Mouse (Mus musculus): ENCODE measurements around the gene Bicral. TPM values are rescaled to one million over a fixed set of nuclear protein-coding genes. Genes with fewer than 3 reads are reported as not detected.
A peak's percentile ranks its signal among the peaks of the same experiment; 100 is the strongest.
"Not testable (repeated sequence)": the region's sequence is repeated elsewhere in the genome, so short reads cannot be mapped to it uniquely, and the experiment has no call there.

Bicral gene
- total RNA-seq, 2 experiments from 2014 or later: 15.0 to 16.7 TPM

DNA sequence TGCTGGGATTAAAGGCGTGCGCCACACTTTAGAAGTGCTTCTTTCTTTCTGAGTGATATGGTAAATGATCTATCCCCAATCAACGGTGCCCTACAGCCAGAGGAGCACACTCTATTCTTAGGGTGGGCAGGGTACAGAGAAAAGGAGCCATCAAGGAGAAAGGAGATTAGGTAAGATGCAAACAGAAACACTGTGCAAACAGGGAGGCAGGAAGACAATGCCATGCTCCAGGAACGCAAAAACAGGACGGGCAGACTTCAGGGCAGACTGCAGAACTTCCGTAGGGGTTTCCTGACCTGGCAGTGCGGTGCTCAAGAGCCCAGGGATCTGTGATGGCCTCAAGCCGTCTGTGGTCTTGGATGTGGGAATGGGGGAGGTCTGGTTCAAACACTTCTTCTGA is 44.6 kb downstream of the Bicral start:
- DNase-seq (ENCODE audit: low spot score): no peak
- intact Hi-C loops (cut with DNase I): no loop called here

DNA sequence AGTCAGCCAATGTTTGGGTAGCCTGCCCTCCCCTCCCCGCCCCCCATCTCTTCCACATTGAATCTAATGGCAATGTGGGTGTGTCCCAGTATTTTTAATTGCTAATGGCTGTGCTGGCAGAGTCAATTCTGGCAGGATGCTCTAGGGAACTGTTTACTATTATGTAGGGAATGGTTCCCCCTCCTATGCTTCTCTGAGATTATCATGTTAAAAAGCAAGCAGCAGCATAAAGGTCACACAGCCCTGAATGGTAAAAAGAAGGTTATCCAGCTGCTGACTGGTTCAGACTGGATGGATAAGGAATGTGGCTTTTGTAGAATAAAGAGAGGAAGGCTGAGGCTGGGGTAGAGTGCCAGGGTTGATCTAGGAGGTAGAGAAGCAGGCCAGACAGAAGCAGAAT is 45.8 kb downstream of the Bicral start:
- DNase-seq (ENCODE audit: low spot score): no peak
- intact Hi-C loops (cut with DNase I): no loop called here

DNA sequence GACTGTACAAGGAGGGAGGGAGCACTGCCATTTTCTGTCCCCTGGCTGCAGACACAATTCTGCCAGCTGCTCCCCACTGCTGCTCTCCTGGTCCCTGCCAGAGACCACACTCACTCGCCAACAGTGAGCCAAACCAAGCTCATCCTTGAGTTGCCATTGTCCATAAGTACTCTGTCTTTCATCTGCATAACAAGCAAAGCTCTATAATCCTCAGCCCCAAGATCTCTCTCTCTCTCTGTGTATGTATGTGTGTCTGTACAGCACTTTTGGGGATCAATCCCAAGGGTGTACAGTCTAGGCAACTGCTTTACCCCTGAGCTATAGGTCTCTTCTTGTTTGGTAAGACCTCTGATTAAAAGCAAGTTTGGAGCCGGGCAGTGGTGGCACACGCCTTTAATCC is 47.6 kb downstream of the Bicral start:
- intact Hi-C loops (cut with DNase I): no loop called here
- DNase-seq (ENCODE audit: low spot score): no peak

DNA sequence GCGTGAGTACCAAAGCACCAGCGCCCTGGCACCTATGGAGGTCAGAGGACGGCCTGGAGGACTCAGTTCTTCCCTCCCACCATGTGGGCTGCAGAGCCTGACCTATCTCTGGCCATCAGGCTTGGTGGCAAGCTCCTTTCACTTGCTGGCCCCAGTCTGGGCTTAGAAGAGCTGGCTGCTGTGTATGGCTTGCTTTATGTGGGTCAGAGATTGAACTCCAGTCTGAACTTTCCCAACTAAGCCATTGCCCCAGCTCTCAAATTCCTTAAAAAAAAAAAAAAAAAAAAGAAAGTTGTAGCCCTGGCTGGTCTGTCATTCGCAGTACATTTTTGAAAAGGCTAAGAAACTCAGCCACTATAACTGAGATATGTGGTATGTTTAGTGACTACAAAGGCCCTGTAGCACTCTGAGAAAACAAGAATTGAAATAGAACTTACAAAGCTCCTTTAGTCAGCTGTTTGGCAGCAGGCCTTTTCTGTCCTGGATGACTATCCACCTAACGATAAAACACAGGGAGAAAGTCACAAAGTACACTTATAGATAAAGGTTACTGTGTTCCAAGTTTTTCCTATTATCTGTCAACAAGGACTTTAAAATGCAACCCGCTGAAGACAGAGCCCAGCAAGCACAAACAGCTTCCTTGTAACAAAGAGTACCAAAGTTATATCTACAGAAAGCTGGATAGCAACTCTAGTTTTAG is 49.0 kb downstream of the Bicral start:
- DNase-seq (ENCODE audit: low spot score): no peak
- intact Hi-C loops (cut with DNase I): no loop called here

DNA sequence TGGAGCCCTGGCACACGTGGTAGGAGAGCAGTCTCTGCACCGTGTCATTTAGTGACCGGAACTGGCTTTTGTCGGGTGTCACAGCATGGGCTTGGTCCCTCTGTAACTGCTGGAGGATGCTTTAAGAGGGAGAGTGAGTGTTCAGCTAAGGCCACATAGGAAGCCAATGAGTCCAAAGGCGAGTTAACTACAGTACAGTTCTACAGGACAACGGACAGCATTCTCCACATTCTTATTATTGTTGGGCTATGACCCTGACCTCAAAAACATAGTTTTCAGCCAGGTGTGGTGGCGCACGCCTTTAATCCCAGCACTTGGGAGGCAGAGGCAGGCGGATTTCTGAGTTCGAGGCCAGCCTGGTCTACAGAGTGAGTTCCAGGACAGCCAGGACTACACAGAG is 49.9 kb downstream of the Bicral start:
- no peak for DNase-seq (ENCODE audit: low spot score)
- intact Hi-C loops (cut with DNase I): no loop called here

DNA sequence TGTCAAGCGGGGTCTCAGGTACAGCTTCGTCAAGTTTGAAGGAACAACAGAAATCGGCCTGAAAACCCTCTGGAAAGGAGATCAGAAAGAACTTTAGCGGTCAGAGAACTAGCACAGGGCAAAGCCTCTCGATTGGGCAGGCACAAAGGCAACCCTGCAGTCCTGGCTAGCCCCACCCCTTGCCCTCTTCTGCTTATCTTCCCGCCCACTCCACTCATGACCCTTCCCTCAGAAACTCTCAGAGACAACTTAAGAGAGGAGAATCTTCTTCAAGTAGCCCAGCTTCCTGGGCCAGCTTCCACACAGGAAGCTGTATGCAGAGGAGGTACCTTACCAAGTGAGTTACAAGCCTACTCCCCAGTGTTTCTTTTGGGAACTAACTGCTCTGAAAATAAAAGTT is 56.5 kb downstream of the Bicral start:
- intact Hi-C loops (cut with DNase I): no loop called here

DNA sequence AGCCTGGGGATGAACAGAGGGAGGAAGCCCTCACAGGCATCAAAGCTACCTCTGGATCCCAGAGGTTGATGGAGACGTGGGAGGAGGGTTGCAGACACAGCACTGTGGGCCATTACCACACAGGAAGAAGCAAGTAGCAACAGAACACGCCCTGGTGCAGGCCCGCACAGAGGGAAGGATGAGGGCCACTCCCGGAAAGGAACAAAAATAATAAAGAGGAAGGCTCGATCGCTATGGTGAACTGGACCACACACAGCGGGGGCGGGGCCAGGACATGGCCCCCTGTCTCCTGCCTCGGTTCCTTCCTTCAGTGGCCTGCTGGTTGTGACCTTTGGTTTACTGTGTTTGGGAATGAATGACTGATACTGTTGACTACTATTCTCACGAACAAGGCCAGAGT is 58.6 kb downstream of the Bicral start:
- intact Hi-C loops (cut with DNase I): no loop called here
- DNase-seq (ENCODE audit: low spot score): no peak

More for the DNA sequence above, 56.5 kb downstream of the Bicral start:
- DNase-seq (ENCODE audit: low spot score): no peak

DNA sequence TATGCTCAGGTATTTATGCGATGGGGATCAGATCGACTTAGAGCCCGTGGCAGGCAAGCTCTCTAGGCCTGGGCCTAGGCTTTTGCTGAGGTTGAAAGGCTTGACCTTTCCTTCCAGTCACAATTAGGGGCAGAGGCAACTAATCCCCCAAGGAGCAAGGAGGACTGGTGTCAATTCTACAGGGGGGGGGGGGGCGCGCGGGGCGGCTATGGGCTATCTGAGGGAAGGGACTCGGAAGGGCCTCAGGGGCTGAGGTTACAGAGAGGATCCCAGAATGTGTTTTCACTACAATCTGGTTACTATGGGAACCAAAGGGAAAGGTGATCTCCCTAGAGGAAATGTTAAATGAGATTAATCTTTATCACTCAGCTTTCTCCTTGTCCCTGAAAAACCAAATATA is 60.9 kb downstream of the Bicral start:
- DNase-seq (ENCODE audit: low spot score): no peak
- intact Hi-C loops (cut with DNase I): no loop called here

DNA sequence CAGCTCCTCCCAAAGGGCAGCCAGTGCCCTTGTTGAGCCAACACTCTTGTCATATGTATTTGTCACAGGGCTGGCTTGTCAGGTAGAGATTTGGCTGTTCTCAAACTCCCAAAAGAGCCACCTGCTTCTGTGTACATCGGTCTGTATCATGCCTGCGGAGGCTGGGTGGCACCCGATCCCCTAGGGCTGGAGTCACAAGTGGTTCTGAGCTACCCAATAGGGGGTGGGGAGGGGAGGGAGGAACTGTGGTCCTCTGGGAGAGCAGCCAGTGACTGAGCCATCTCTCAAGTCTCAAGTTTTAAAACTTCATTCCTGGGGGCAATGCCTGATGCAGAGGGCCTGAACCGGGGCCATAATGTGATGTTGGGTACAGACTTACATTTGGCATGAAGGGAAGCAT is 61.5 kb downstream of the Bicral start:
- DNase-seq (ENCODE audit: low spot score): no peak
- intact Hi-C loops (cut with DNase I): no loop called here

DNA sequence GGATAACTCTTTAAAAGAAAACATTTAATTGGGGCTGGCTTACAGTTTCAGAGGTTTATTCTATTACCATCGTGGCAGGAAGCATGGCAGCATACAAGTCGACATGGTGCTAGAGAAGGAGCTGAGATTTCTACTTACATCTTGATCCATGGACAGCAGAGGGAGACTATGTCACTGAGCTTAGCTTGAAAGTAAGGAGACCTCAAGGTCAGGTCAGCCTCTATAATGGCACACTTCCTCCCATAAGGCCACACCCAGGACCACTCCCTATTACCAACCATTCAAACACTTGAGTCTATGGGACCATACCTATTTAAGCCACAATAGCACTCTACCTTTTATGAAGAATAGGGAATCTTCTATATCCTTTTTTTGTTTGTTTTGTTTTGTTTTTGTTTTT is 65.3 kb downstream of the Bicral start:
- DNase-seq (ENCODE audit: low spot score): no peak
- intact Hi-C loops (cut with DNase I): no loop called here

DNA sequence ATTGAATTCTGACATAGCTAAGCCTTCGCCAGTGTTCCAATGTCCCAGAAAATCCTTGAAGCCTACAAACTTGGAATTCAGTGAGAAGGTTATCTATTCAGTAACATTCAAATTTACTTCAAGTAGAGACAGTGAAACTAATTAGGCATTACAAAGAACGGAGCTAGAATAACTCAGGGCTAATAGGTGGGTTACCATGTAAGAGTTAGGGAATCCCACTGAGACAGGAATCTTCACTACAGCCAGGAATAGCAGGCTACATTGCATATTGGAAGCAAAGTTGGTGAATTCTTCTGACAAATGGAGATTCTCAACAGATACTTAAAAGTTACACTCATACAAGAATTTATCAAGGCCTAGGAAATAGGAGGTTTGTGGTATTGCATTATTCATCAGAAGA is 70.3 kb downstream of the Bicral start:
- intact Hi-C loops (cut with DNase I); DNase-seq (ENCODE audit: low spot score): not testable (repeated sequence)

DNA sequence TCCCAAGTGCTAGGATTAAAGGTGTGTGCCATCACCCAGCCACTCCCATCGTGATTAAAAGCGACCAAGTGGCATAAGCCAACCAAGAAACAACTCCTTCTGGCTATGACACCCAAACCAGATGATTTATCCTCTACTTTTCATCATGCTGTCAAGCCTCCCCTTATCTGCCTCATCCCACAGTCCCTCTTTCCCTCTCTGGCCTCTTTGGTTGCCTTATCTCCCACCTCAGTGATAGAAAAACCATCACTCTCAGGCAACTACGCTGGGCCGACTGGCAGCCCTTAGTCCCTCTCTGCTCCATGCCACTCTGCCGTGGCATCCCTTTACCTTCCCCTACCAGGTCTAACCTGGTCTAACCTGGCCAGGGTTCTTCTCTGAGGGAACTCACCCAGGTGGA is 71.3 kb downstream of the Bicral start:
- DNase-seq (ENCODE audit: low spot score): no peak
- intact Hi-C loops (cut with DNase I): no loop called here

DNA sequence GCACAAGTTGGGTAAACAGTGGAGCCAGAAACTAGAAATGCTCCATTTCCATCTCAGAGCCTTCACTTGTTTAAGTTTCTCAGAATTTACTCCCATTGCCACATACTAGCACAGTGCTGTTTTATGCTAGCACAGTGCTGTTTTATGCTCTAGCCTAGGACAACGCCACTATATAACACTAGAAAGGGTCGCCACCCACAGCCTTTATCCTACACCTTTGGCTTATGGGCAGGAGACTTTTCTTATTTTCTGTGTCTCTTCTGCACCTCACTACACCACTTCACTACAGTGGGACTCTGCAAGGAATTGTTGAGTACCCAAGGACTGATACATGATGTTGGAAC is 75.1 kb downstream of the Bicral start:
- no peak for DNase-seq (ENCODE audit: low spot score)
- intact Hi-C loops (cut with DNase I): loop anchor here (2.0 kb wide), 1 partner anchor 104 kb away; no protein-coding TSS in a partner anchor

DNA sequence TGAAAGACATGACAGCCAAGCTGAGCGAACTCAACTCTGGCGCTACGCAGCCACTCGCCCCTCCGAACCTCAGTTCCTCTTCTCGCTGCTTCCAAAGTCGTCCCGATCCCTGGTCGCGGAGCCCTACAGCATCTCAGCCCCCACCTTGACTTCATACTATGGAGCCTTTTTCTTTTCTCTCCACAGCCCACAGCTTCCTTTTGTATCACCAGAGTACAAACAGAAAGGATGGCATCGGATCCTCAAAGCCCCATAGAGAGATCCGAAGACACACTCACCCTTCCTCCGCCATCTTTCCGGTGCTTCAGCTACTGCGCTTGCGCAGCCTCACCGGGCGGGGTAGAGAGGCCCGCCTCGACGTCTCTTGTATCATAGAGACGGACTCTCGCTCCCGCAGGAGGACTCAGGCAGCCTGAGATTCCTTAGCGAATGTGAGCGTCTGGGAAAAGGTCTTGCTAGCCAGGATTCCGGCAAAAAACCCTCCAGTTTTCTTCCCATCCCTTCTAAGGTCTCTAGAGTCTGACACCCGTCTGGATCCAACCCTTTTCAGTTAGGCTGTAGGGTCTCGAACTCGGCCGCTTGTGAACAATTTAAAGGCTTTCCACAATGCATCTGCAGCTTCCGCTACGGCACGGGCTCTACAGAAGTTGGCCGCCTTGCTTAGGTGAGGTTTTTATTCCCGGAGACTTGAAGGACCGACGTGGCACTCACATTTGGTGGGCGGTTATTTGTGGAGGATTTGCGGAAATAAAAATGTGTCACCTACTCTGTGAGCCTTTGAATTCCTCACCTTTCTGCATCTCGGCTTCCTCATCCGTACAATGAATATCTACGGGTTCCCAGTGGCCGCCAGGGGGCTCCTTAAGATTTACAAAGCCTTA is 75.7 kb downstream of the Bicral start, which contains the start of gene Rpl7l1:
Gene Rpl7l1, minus strand, starts transcription at position 332 of the 881 bp plus-strand sequence.
- intact Hi-C loops (cut with DNase I): loop anchor here (1.0 to 2.0 kb wide), 2 partner anchors 75 to 104 kb away; no protein-coding TSS in a partner anchor

DNA sequence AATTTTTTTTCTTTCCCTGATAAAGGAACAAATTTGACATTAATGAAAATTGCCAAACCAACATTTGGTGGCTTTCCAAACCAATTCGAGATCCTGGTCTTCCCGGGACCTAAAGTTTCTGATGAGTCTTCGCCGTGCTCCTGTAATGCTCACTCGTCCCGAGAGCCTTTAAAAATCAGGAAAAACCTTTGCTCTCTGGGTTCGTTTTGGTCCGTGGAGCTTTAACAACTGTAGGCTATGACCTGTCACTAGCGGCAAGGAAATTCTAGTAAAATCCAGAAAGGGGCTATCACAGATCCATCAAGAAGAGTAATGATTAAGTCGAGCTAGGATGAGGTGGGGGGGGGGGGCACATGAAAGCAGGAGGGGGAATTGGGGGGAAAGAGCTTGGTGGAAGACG is 76.4 kb downstream of the Bicral start:
- DNase-seq (ENCODE audit: low spot score): no peak
- intact Hi-C loops (cut with DNase I): loop anchor here (1.0 to 2.0 kb wide), 2 partner anchors 75 to 105 kb away; no protein-coding TSS in a partner anchor

More for the DNA sequence above, 75.7 kb downstream of the Bicral start, which contains the start of gene Rpl7l1:
- DNase-seq (ENCODE audit: low spot score): peak; percentile 83

DNA sequence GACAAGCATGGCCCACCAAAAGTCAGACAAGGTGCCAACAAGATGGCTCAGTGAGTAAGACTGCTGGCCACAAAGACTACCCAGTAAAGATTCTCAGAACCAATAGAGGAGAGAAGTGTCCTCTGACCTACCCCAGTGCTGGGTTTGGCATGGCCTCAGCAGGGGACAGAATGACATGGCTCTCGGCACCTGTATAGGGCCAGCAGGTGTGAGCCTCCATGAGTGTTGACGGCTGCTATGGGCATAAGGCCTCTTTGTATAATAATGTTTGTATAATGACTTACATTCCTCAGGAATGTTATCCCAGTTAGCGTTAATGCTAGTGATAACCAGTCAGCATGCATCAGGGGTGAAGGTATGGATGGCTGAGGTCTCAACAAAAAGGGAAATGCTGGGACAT is 82.2 kb downstream of the Bicral start:
- DNase-seq (ENCODE audit: low spot score): no peak
- intact Hi-C loops (cut with DNase I): no loop called here

DNA sequence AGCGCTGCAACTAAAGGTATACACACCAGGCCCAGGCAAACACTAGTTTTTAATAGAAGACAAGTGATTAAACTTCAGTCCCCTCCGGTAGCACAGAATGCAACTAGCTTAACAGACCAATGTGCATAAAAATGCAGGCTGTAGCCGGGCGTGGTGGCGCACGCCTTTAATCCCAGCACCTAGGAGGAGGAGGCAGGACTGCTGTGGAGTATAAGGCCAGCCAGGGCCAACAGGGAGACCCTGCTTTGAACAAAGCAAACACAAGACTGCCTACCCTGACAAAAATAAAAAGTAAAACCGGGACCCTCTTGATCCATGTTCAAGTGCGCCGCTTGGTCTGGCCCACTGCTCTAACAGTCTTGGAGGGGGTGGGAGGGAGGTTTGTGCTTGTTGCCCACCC is 83.2 kb downstream of the Bicral start:
- intact Hi-C loops (cut with DNase I): no loop called here

DNA sequence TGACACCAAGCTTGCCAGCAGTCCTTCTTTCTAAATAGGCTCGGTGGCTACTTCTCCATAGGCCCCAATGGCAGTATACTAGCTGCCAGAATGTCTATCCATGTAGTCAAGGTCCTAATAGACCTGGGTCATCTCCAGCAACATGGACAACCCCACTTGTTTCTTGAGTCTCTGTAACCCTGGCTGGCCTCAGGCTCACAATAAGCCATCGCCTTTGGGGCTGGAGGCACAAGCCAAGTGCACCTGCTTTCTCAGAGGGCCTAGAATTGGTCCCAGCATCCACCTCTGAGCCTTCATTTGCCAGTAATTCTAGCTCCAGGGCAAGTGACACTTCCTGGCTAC is 84.2 kb downstream of the Bicral start:
- DNase-seq (ENCODE audit: low spot score): no peak
- intact Hi-C loops (cut with DNase I): no loop called here

More for the DNA sequence above, 83.2 kb downstream of the Bicral start:
- no peak for DNase-seq (ENCODE audit: low spot score)

DNA sequence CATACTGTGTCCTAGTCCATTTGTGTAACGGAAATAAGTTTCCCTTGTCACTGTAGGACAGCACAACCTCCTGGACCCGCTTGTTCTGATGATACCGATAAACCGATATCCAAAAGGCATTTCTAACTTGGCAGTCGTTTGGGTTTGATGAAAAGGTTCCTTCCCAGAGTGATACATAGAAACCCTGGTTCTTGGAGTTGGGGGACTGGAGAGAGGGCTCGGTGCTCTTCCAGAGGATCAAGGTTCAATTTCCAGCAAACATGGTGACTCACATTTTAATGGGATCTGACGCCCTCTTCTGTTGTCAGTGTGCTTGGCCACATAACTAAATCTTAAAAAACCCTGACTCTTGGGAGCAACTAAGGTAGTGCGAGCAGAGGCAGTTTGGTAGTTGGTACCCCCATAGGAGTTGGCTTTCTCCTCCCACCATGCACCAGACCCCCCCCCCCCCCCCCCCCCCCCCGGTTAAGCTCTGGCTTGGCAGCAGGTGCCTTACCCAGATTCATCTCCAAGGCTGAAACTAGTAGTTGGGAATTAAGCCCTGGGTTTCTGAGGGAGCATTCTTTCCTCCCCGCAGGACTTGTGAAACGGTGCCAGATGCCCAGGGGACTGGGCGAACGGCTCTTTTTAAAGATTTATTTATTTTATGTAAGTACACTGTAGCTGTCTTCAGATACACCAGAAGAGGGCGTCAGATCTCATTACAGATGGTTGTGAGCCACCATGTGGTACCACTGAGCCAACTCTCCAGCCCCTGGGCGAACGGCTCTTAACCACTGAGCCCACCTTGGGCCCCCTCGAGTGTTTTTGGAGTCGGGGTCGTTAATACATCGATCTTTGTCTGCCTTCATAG is 84.8 kb downstream of the Bicral start:
- intact Hi-C loops (cut with DNase I): no loop called here
- no peak for DNase-seq (ENCODE audit: low spot score)
